Comparison of ENCODE assay signal across 8 mouse cellular contexts in genomic region chr1:132416244-132416942, GRCm38 (mm10). TPM values are rescaled to one million over a fixed set of nuclear protein-coding genes. Genes with fewer than 3 reads are reported as not detected.
DNase-seq lines count a peak whose midpoint lies in the region; ATAC-seq and TF ChIP-seq lines count a peak whose summit lies in the region.

No protein-coding gene starts in this region.

- no peak overlapping the region for H3K9ac ChIP-seq in intestine, postnatal 0 days (ENCODE audit: low read depth, low read length)
- no peak overlapping the region for H3K9ac ChIP-seq in intestine, embryonic 16.5 days (ENCODE audit: low read depth, low read length)
- H3K9ac ChIP-seq in liver, embryonic 14.5 days (replicated peaks): peak overlapping the region; percentile 91

- ATAC-seq in intestine, postnatal 0 days: no peak
- no peak for ATAC-seq in intestine, embryonic 16.5 days
- ATAC-seq in G1E (ENCODE audit: extremely low read depth, insufficient number of reproducible peaks, low FRiP score, poor library complexity, severe bottlenecking): no peak
- ATAC-seq in liver, embryonic 14.5 days (ENCODE audit: insufficient read depth): no peak

- H3K9me3 ChIP-seq in intestine, postnatal 0 days (ENCODE audit: control insufficient read depth): no peaks in the 10 kb centered on the region
- H3K9me3 ChIP-seq in intestine, embryonic 16.5 days (ENCODE audit: control insufficient read depth, low read length): no peaks in the 10 kb centered on the region
- no peaks in the 10 kb centered on the region for H3K9me3 ChIP-seq in G1E (replicated peaks)
- no peaks in the 10 kb centered on the region for H3K9me3 ChIP-seq in liver, embryonic 14.5 days (ENCODE audit: control insufficient read depth, low read length)

- H3K27me3 ChIP-seq in intestine, postnatal 0 days (replicated peaks; ENCODE audit: control insufficient read depth, insufficient read depth, low read length): no peaks in the 10 kb centered on the region
- no peaks in the 10 kb centered on the region for H3K27me3 ChIP-seq in intestine, embryonic 16.5 days (replicated peaks; ENCODE audit: control insufficient read depth, insufficient read depth, low read length)
- no peaks in the 10 kb centered on the region for H3K27me3 ChIP-seq in G1E (ENCODE audit: insufficient read depth, low read length)
- no peaks in the 10 kb centered on the region for H3K27me3 ChIP-seq in liver, embryonic 14.5 days (ENCODE audit: control insufficient read depth, insufficient read depth, low read length)

- no peak overlapping the region; the same call in 1 of the 2 replicates for H3K4me3 ChIP-seq in intestine, postnatal 0 days (ENCODE audit: low read depth, low read length)
- no peak overlapping the region for H3K4me3 ChIP-seq in intestine, embryonic 16.5 days (ENCODE audit: low read length)
- H3K4me3 ChIP-seq in G1E (ENCODE audit: low read depth, low read length): peak overlapping the region; percentile 31; the same call in 1 of the 2 replicates
- H3K4me3 ChIP-seq in liver, embryonic 14.5 days (ENCODE audit: insufficient read depth in 1 of 2, low read depth in 2 of 2, low read length in 2 of 2): peak overlapping the region; percentile 1 to 88; a peak in 2 of 4 replicates

- peak; percentile 63 for DNase-seq in G1E (ENCODE audit: low spot score)
- DNase-seq in c-Kit-negative CD71-positive TER-119-positive erythroid progenitor cells, embryonic 14.5 days (ENCODE audit: low read depth, low spot score): peak; percentile 15
- DNase-seq in liver, embryonic 14.5 days (ENCODE audit: low read depth in 3 of 3, low spot score in 3 of 3): no peak
- DNase-seq in ovary, postnatal 14 days (ENCODE audit: low spot score): no peak
- DNase-seq in layer of hippocampus, postnatal 14 days (ENCODE audit: low spot score in 2 of 2): no peak
- no peak for DNase-seq in frontal cortex, postnatal 14 days (ENCODE audit: low spot score in 2 of 2)

- peaks cover 8% of the 10 kb centered on the region; the same call in 1 of the 2 replicates for H3K4me1 ChIP-seq in intestine, postnatal 0 days (replicated peaks; ENCODE audit: control insufficient read depth, insufficient read depth, low read length)
- peaks cover 4% of the 10 kb centered on the region; the same call in 1 of the 2 replicates for H3K4me1 ChIP-seq in intestine, embryonic 16.5 days (ENCODE audit: control insufficient read depth, insufficient read depth, low read length)
- H3K4me1 ChIP-seq in G1E (ENCODE audit: insufficient read depth, low read depth, low read length): peaks cover 49% of the 10 kb centered on the region
- peaks cover 12 to 14% of the 10 kb centered on the region in 2 experiments for H3K4me1 ChIP-seq in liver, embryonic 14.5 days (replicated peaks; ENCODE audit: control insufficient read depth in 2 of 2, insufficient read depth in 2 of 2, low read length in 1 of 2)

- no peak for TF ChIP-seq EP300 in liver, embryonic 14.5 days (IDR thresholded peaks at IDR 0.05; ENCODE audit: low read depth)

- peak overlapping the region; percentile 73 for H3K4me2 ChIP-seq in intestine, postnatal 0 days (replicated peaks; ENCODE audit: low read depth)
- no peak overlapping the region for H3K4me2 ChIP-seq in intestine, embryonic 16.5 days (ENCODE audit: low read depth, low read length)
- H3K4me2 ChIP-seq in liver, embryonic 14.5 days (ENCODE audit: low read depth): peak overlapping the region; percentile 83

- no peak overlapping the region for H3K27ac ChIP-seq in intestine, postnatal 0 days (ENCODE audit: low read depth, low read length)
- no peak overlapping the region for H3K27ac ChIP-seq in intestine, embryonic 16.5 days (ENCODE audit: low read length)
- H3K27ac ChIP-seq in liver, embryonic 14.5 days: peak overlapping the region; percentile 85

- WGBS in intestine, postnatal 0 days: 68% methylated on average over 8 of the region's 8 CpGs
- 70% methylated on average over 8 of the region's 8 CpGs for WGBS in intestine, embryonic 16.5 days
- 36% methylated on average over 8 of the region's 8 CpGs for WGBS in liver, embryonic 14.5 days (ENCODE audit: insufficient replicate concordance)

- no peaks in the 10 kb centered on the region for H3K36me3 ChIP-seq in intestine, postnatal 0 days (ENCODE audit: control insufficient read depth, insufficient read depth)
- H3K36me3 ChIP-seq in intestine, embryonic 16.5 days (ENCODE audit: control insufficient read depth, insufficient read depth, low read length): no peaks in the 10 kb centered on the region
- H3K36me3 ChIP-seq in G1E (replicated peaks): peaks cover 5% of the 10 kb centered on the region
- no peaks in the 10 kb centered on the region for H3K36me3 ChIP-seq in liver, embryonic 14.5 days (replicated peaks; ENCODE audit: control insufficient read depth, insufficient read depth, low read depth)

- no peak for TF ChIP-seq CTCF in intestine, postnatal 0 days (IDR thresholded peaks at IDR 0.05; ENCODE audit: low read depth)
- TF ChIP-seq CTCF in G1E (IDR thresholded peaks at IDR 0.05; ENCODE audit: low read depth, low read length): no peak
- TF ChIP-seq CTCF in liver, embryonic 14.5 days (IDR thresholded peaks at IDR 0.05; ENCODE audit: low read depth): no peak

RNA-seq across cellular contexts. Expression of gene Dstyk, which starts 1.0 kb away (rescaled TPM):
- 3.7 and 3.8 TPM in 2 replicates for polyA plus RNA-seq in intestine, postnatal 0 days (2015; fragmentation: Nextera tagmentation; extraction: Ambion mirVana)
- polyA plus RNA-seq in intestine, embryonic 16.5 days (2015; fragmentation: Nextera tagmentation; extraction: Ambion mirVana): 6.2 and 6.3 TPM in 2 replicates
- total RNA-seq in G1E (2014; fragmentation: Nextera tagmentation): 22.7 and 24.8 TPM in 2 replicates
- total RNA-seq in G1E (2017): 18.5 and 19.0 TPM in 2 replicates
- polyA plus RNA-seq in G1E (2012): 2.3 and 2.9 TPM in 2 replicates
- polyA plus RNA-seq in liver, embryonic 14.5 days (2012; rRNA removed): 3.3 and 4.0 TPM in 2 replicates
- 3.6 TPM in 2 replicates for polyA plus RNA-seq in liver, embryonic 14.5 days (2014; fragmentation: Nextera tagmentation; extraction: Ambion mirVana)
- total RNA-seq in layer of hippocampus, postnatal 14 days (2021): 10 to 100 TPM; 35.5 to 38.0 TPM

RNA-seq across cellular contexts. Expression of gene Tmcc2, which starts 25.3 kb away (rescaled TPM):
- polyA plus RNA-seq in intestine, postnatal 0 days (2015; fragmentation: Nextera tagmentation; extraction: Ambion mirVana): 2.2 and 2.3 TPM in 2 replicates
- 9.4 and 12.2 TPM in 2 replicates for polyA plus RNA-seq in intestine, embryonic 16.5 days (2015; fragmentation: Nextera tagmentation; extraction: Ambion mirVana)
- total RNA-seq in G1E (2014; fragmentation: Nextera tagmentation): 11.8 and 99.6 TPM in 2 replicates
- total RNA-seq in G1E (2017): 6.7 and 7.9 TPM in 2 replicates
- 14.9 and 18.3 TPM in 2 replicates for polyA plus RNA-seq in G1E (2012)
- 327 and 335 TPM in 2 replicates for polyA plus RNA-seq in liver, embryonic 14.5 days (2012; rRNA removed)
- polyA plus RNA-seq in liver, embryonic 14.5 days (2014; fragmentation: Nextera tagmentation; extraction: Ambion mirVana): 285 and 306 TPM in 2 replicates
- 100 to 1,000 TPM; 191 to 192 TPM for total RNA-seq in layer of hippocampus, postnatal 14 days (2021)

Comparison
In these comparisons a context has a peak if more than half of its experiments do, and no peak if none do; other contexts are left out.
1. H3K4me3 ChIP-seq: peak in G1E (single experiment) and liver, embryonic 14.5 days (2 of 2); none in intestine, postnatal 0 days (single experiment) and intestine, embryonic 16.5 days (single experiment).
2. DNase-seq: peak in G1E (single experiment) and c-Kit-negative CD71-positive TER-119-positive erythroid progenitor cells, embryonic 14.5 days (single experiment); none in liver, embryonic 14.5 days (0 of 3), ovary, postnatal 14 days (single experiment), layer of hippocampus, postnatal 14 days (0 of 2) and frontal cortex, postnatal 14 days (0 of 2).
3. RNA of gene Tmcc2, which starts 25.3 kb away (polyA plus RNA-seq): 285 to 335 TPM in liver, embryonic 14.5 days; 14.9 to 18.3 TPM in G1E, 9.4 to 12.2 TPM in intestine, embryonic 16.5 days and 2.2 to 2.3 TPM in intestine, postnatal 0 days; every median in the first group is over 10 times any median in the second.